11 mouse cellular contexts compared by ENCODE assay signal in the genomic region with DNA sequence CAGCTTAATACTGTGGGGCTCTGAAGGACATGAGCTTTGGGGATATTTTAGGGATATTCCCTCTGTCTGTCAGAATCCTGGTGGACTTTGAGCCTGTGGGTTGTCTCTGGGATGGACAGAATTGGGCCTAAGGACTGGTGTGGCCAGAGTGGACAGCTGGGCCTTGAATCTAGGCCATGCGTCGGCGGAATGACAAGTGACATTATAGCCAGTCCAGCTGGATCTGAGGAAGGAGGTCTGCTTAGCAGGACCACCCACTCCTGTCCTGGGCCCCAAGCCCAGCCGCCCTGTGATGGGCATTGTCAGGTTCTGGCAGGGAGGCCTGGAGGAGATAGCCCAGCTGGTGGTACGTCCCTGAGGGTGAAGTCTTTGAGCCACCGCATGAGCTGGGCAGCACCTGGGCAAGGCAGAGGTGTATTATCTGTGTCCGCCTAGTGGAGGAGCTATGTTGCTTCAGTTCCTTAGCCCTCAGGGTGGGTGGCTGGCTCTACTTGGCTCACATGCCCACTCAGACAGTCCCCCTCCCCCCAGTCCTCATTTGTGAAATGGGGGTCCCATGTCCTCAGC. TPM values are rescaled to one million over a fixed set of nuclear protein-coding genes. Genes with fewer than 3 reads are reported as not detected.
DNase-seq lines count a peak whose midpoint lies in the region; ATAC-seq and TF ChIP-seq lines count a peak whose summit lies in the region.
"Had no signal": no experiment of that assay in that cellular context is flagged by ENCODE, and none has a peak within 500 bp of the region (broad histone marks: within the 10 kb centered on the region; RNA-seq: fewer than 3 reads in every experiment).

No protein-coding gene starts in this region.

- no peak overlapping the region for H3K4me3 ChIP-seq in kidney, postnatal 0 days (replicated peaks; ENCODE audit: low read depth, low read length)
- H3K4me3 ChIP-seq in kidney, adult 2 months (ENCODE audit: insufficient read depth, low read depth, low read length), result no peak overlapping the region
- H3K4me3 ChIP-seq in forebrain, embryonic 10.5 days, result peak overlapping the region; percentile 87; the same call in 1 of the 2 replicates
- no peak overlapping the region for H3K4me3 ChIP-seq in hindbrain, postnatal 0 days (ENCODE audit: low read length)
- peak overlapping the region; percentile 66 for H3K4me3 ChIP-seq in midbrain, embryonic 12.5 days
- H3K4me3 ChIP-seq: erythroblast, embryonic 14.5 days had no signal

- no peak for TF ChIP-seq POLR2A in kidney, adult 2 months (IDR thresholded peaks at IDR 0.05; ENCODE audit: low read depth, low read length)

- H3K4me1 ChIP-seq in kidney, postnatal 0 days (replicated peaks; ENCODE audit: insufficient read depth, low read length), result peaks cover 23% of the 10 kb centered on the region
- H3K4me1 ChIP-seq in kidney, adult 2 months (ENCODE audit: control insufficient read depth, insufficient read depth, low read length), result peaks cover 26% of the 10 kb centered on the region
- H3K4me1 ChIP-seq in forebrain, embryonic 10.5 days, result peaks cover 72% of the 10 kb centered on the region
- H3K4me1 ChIP-seq in hindbrain, postnatal 0 days (ENCODE audit: insufficient read depth, low read length), result 0 out of 2 replicates have a peak, but pooled peaks cover 10% of the 10 kb centered on the region
- peaks cover 50% of the 10 kb centered on the region for H3K4me1 ChIP-seq in midbrain, embryonic 12.5 days

- peak; percentile 23; the same call in 1 of the 2 replicates for TF ChIP-seq CTCF in kidney, postnatal 0 days (IDR thresholded peaks at IDR 0.05; ENCODE audit: low read depth)
- TF ChIP-seq CTCF in kidney, adult 2 months (conservative IDR thresholded peaks at IDR 0.05; ENCODE audit: insufficient read depth, insufficient read length, low read depth, low read length), result no peak
- TF ChIP-seq CTCF in hindbrain, postnatal 0 days (IDR thresholded peaks at IDR 0.05; ENCODE audit: low read depth), result 0 out of 2 replicates have a peak, but pooled peaks have one; percentile 28

- peak; percentile 27 for DNase-seq in kidney, postnatal 0 days (ENCODE audit: low spot score)
- DNase-seq in kidney, adult 2 months, result no peak
- no peak for DNase-seq in forebrain, embryonic 10.5 days (ENCODE audit: extremely low spot score, low spot score)
- DNase-seq in hindbrain, postnatal 0 days (ENCODE audit: low spot score), result peak; percentile 71
- no peak for DNase-seq in urinary bladder, postnatal 36 days (ENCODE audit: low spot score in 2 of 2)
- DNase-seq in adrenal gland, adult 8-10 months, result no peak
- DNase-seq: right cerebral cortex, postnatal 14 days had no signal

- H3K36me3 ChIP-seq in kidney, postnatal 0 days (ENCODE audit: insufficient read depth, low read length), result peaks cover 4% of the 10 kb centered on the region; the same call in 1 of the 2 replicates
- no peaks in the 10 kb centered on the region for H3K36me3 ChIP-seq in kidney, adult 2 months (ENCODE audit: control insufficient read depth, insufficient read depth, low read length)
- peaks cover 72% of the 10 kb centered on the region for H3K36me3 ChIP-seq in forebrain, embryonic 10.5 days (replicated peaks)
- H3K36me3 ChIP-seq in hindbrain, postnatal 0 days (ENCODE audit: insufficient read depth, low read length), result no peaks in the 10 kb centered on the region
- peaks cover 40% of the 10 kb centered on the region for H3K36me3 ChIP-seq in midbrain, embryonic 12.5 days

- H3K27me3 ChIP-seq in kidney, postnatal 0 days (ENCODE audit: insufficient read depth, low read length), result no peaks in the 10 kb centered on the region
- no peaks in the 10 kb centered on the region for H3K27me3 ChIP-seq in kidney, adult 2 months (replicated peaks; ENCODE audit: control insufficient read depth, insufficient read depth, low read length)
- peaks cover 100% of the 10 kb centered on the region for H3K27me3 ChIP-seq in forebrain, embryonic 10.5 days (ENCODE audit: poor library complexity, severe bottlenecking)
- peaks cover 19% of the 10 kb centered on the region; the same call in 1 of the 2 replicates for H3K27me3 ChIP-seq in hindbrain, postnatal 0 days (ENCODE audit: insufficient read depth, low read length)
- peaks cover 74% of the 10 kb centered on the region for H3K27me3 ChIP-seq in midbrain, embryonic 12.5 days

- 76% methylated on average over 7 of the region's 7 CpGs for WGBS in kidney, postnatal 0 days
- 73% methylated on average over 7 of the region's 7 CpGs for WGBS in kidney, adult 2 months
- 90% methylated on average over 7 of the region's 7 CpGs for WGBS in forebrain, embryonic 10.5 days
- 55% methylated on average over 7 of the region's 7 CpGs for WGBS in hindbrain, postnatal 0 days
- 81% methylated on average over 7 of the region's 7 CpGs for WGBS in midbrain, embryonic 12.5 days

- no peaks in the 10 kb centered on the region for H3K9me3 ChIP-seq in kidney, postnatal 0 days (replicated peaks; ENCODE audit: low read length)
- H3K9me3 ChIP-seq in forebrain, embryonic 10.5 days, result no peaks in the 10 kb centered on the region
- no peaks in the 10 kb centered on the region for H3K9me3 ChIP-seq in hindbrain, postnatal 0 days (ENCODE audit: low read length)
- H3K9me3 ChIP-seq in midbrain, embryonic 12.5 days, result no peaks in the 10 kb centered on the region

- H3K4me2 ChIP-seq in kidney, postnatal 0 days (ENCODE audit: low read length), result no peak overlapping the region
- peak overlapping the region; percentile 95 for H3K4me2 ChIP-seq in hindbrain, postnatal 0 days (ENCODE audit: low read depth, low read length)
- H3K4me2 ChIP-seq in midbrain, embryonic 12.5 days (replicated peaks), result peak overlapping the region; percentile 75

- H3K9ac ChIP-seq in kidney, postnatal 0 days (ENCODE audit: low read depth, low read length), result no peak overlapping the region
- H3K9ac ChIP-seq in hindbrain, postnatal 0 days (replicated peaks; ENCODE audit: low read length), result no peak overlapping the region
- peak overlapping the region; percentile 1; the same call in 1 of the 2 replicates for H3K9ac ChIP-seq in midbrain, embryonic 12.5 days (replicated peaks)
- H3K9ac ChIP-seq: liver, embryonic 14.5 days had no signal

- H3K27ac ChIP-seq in kidney, postnatal 0 days, result no peak overlapping the region
- H3K27ac ChIP-seq in kidney, adult 2 months (ENCODE audit: insufficient read depth, low read depth, low read length), result no peak overlapping the region; the same call in none of the 2 replicates
- H3K27ac ChIP-seq in forebrain, embryonic 10.5 days, result no peak overlapping the region
- peak overlapping the region; percentile 72 for H3K27ac ChIP-seq in hindbrain, postnatal 0 days
- no peak overlapping the region for H3K27ac ChIP-seq in midbrain, embryonic 12.5 days (replicated peaks)
- H3K27ac ChIP-seq: liver, embryonic 14.5 days had no signal

- ATAC-seq in kidney, postnatal 0 days (replicated peaks; ENCODE audit: low FRiP score, low read depth), result no peak
- ATAC-seq in hindbrain, postnatal 0 days, result peak; percentile 57
- ATAC-seq in midbrain, embryonic 12.5 days (ENCODE audit: low FRiP score, low read depth), result no peak
- no peak for ATAC-seq in monocyte, adult 5-6 weeks (replicated peaks; ENCODE audit: insufficient number of reproducible peaks, low FRiP score, low TSS enrichment, poor library complexity, severe bottlenecking)

RNA-seq across cellular contexts. Expression of a gene that starts 4.7 kb away (rescaled TPM):
- polyA plus RNA-seq in kidney, postnatal 0 days (2015; fragmentation: Nextera tagmentation; extraction: Ambion mirVana), result 14.4 and 15.0 TPM in 2 replicates
- polyA plus RNA-seq in kidney, adult 2 months (2012; rRNA removed), result 63.7 and 94.9 TPM in 2 replicates
- polyA plus RNA-seq in forebrain, embryonic 10.5 days (2016; fragmentation: Nextera tagmentation; extraction: Ambion mirVana), result 33.4 and 39.1 TPM in 2 replicates
- total RNA-seq in hindbrain, postnatal 0 days (2014; rRNA removed), result 147 and 148 TPM in 2 replicates
- 43.5 and 52.1 TPM in 2 replicates for polyA plus RNA-seq in hindbrain, postnatal 0 days (2015; fragmentation: Nextera tagmentation; extraction: Ambion mirVana)
- polyA plus RNA-seq in midbrain, embryonic 12.5 days (2016; fragmentation: Nextera tagmentation; extraction: Ambion mirVana), result 66.2 and 88.3 TPM in 2 replicates
- not detected in 3 replicates for total RNA-seq in monocyte, adult 5-6 weeks (2017)
- total RNA-seq in adrenal gland, adult 8-10 months (2022), result 1 to 10 TPM; 2.4 to 4.1 (median 3.1) TPM
- polyA plus RNA-seq: erythroblast, embryonic 14.5 days had no signal

RNA-seq across cellular contexts. Expression of a gene that starts 56.5 kb away (rescaled TPM):
- 53.4 and 58.3 TPM in 2 replicates for polyA plus RNA-seq in kidney, postnatal 0 days (2015; fragmentation: Nextera tagmentation; extraction: Ambion mirVana)
- polyA plus RNA-seq in kidney, adult 2 months (2012; rRNA removed), result 85.1 and 91.6 TPM in 2 replicates
- polyA plus RNA-seq in forebrain, embryonic 10.5 days (2016; fragmentation: Nextera tagmentation; extraction: Ambion mirVana), result 57.8 and 59.2 TPM in 2 replicates
- 59.9 and 67.0 TPM in 2 replicates for total RNA-seq in hindbrain, postnatal 0 days (2014; rRNA removed)
- 71.7 and 83.9 TPM in 2 replicates for polyA plus RNA-seq in hindbrain, postnatal 0 days (2015; fragmentation: Nextera tagmentation; extraction: Ambion mirVana)
- 49.0 and 54.2 TPM in 2 replicates for polyA plus RNA-seq in midbrain, embryonic 12.5 days (2016; fragmentation: Nextera tagmentation; extraction: Ambion mirVana)
- 15.7 to 27.1 TPM (median 21.0 TPM) in 3 replicates for total RNA-seq in monocyte, adult 5-6 weeks (2017)
- total RNA-seq in adrenal gland, adult 8-10 months (2022), result 100 to 1,000 TPM in 2 of 4 experiments, 10 to 100 TPM in 2; 96.8 to 124 (median 103) TPM

Comparison
In these comparisons a context has a peak if more than half of its experiments do, and no peak if none do; other contexts are left out.
1. DNase-seq: peak in kidney, postnatal 0 days (single experiment) and hindbrain, postnatal 0 days (single experiment); none in kidney, adult 2 months (single experiment), forebrain, embryonic 10.5 days (single experiment), urinary bladder, postnatal 36 days (0 of 2) and adrenal gland, adult 8-10 months (single experiment).
2. H3K4me3 ChIP-seq: peak in forebrain, embryonic 10.5 days (single experiment) and midbrain, embryonic 12.5 days (single experiment); none in kidney, postnatal 0 days (single experiment), kidney, adult 2 months (single experiment) and hindbrain, postnatal 0 days (single experiment).